Mouse (Mus musculus): ENCODE data around the gene Trpv3.
"Not testable (repeated sequence)": the region's sequence is repeated elsewhere in the genome, so short reads cannot be mapped to it uniquely, and the experiment has no call there.

Gene Trpv3

DNA sequence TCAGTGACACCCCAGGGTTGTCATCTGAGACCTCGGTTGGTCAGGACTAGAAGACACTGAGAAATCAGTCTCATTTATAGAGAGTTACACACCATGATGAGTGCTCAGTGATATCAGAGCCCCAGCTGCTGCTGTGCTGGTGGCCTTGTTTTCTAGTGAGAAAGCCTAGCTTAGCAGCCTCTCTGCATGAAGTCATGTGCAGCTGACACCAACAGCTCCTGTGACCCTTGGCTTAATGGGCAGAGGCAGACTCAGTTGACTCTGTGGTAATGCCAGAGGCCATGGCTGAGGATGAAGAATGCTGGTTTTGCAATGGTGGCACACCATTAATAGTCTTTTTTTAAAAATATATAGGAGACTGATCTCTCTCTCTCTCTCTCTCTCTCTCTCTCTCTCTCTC, 22.4 kb downstream of the Trpv3 start:
- DNase-seq (ENCODE audit: low spot score in 2 of 2), result no peak

DNA sequence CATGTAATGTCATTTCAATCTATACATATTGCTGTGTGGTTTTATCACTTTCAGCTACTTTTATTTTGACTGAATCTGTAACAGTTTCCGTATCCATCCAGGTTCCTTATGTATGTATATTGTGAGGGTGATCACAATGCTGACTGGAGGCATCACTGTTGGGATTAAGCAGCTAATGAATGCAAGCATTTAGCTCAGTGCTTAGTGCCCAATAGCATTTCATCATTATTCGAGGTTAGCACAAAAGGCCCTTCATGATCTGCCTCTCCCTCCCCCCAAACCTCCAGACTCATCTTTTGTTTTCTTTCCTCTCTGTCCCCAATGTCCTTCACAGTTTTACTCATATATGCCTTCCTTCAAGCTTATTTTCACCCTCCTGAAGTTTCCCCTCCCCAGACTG, 35.9 kb downstream of the Trpv3 start:
- DNase-seq (ENCODE audit: low spot score in 2 of 2), result no peak

DNA sequence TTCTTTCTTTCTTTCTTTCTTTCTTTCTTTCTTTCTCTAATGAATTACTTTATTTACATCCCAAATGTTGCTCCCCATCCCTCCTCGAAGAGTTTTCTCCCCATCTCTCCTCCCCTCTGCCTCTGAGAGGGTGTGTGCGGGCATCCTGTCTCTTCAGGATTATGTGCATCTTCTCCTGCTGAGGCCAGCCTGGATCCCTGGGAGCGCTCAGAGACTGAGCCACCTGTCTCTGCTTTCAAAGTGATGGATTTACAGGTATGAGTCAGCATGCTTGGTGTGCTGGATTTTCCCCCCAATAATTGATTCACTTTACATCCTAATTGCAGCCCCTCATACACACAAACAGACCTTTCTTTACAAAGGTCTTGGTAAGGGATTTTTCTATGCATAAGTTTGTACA, 48.8 kb downstream of the Trpv3 start:
- no peak for DNase-seq (ENCODE audit: low spot score in 2 of 2)

DNA sequence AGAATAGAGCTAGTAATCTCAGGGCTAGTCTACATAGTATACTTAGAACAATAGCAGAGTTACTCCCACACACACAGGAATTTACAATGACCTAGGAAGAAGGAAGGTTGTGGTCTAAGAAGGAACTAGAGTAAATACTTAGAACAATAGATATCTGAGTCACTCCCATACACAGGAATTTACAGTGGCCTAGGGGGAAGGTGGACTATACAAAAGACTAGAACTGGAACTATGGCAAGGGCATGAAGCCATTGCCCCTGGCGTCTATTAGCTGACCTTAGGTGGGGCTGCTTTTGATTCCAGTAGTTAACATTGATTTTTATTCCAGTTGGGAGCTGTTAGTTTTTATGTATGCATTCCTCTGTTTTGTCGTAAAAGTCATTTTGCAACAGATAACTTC, 51.4 kb downstream of the Trpv3 start:
- peak; percentile 14 to 48 for DNase-seq (ENCODE audit: low spot score in 2 of 2)

DNA sequence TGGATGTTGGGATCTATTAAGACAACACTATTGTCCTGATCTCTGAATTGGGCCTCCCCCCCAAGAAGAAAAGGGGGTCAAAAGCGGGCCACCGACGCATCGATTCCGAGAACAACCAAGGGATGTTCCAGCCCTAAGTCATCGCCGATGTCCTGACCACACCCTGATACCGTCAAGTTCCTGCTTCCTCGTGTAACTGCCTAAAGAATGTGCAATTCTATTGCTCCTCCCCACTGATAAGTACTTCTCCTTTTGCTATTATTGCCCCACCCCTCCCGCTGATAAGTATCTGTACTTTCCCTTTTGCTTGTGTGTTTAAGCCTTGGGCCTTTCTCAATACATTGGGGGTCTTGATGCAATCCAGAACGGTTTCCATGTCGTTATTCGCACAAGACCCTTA, 53.9 kb downstream of the Trpv3 start:
- not testable (repeated sequence) for DNase-seq (ENCODE audit: low spot score in 2 of 2)

DNA sequence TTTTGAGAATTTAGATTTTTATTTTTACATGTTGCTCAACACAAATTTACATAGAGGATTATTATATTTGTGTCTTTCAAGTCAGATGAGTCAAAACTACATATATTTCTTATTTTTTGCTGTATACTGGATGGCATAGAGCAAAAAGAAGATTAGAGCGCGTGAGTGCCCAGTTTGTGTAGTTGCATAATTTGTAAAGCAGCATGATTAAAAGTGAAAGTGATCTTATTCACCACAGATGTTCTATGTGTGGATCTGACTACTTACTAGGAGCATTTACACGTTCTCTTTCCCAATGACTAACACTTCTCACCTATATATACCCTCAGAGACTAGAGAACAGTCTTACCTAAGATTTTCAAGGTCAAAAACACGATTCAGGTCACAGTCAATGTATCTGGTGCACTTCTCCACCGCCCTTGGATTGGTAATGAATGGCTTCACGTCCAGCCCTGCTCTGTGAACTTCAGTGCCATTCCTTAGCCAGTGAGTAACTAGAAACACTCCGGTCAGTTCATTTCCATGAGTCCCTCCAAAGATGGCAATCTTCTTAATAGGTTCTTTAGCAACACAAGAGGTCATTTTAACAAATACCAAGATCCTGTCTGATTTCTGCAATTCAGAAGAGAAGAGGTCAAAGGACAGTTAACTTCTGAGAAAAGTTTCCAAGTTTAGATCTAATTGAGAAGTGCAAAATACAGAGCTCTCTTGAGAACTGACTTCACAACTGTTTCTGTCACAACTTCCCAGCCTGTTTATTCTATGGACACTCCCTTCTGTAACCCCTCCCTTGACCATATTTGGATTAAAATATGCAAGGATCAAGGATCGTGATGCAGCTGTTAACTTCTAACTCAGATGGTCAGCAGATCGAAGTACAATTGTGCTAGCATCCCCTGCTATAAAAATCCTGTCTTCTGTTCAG, 57.0 kb downstream of the Trpv3 start:
- DNase-seq (ENCODE audit: low spot score in 2 of 2), result peak; percentile 13 to 17

DNA sequence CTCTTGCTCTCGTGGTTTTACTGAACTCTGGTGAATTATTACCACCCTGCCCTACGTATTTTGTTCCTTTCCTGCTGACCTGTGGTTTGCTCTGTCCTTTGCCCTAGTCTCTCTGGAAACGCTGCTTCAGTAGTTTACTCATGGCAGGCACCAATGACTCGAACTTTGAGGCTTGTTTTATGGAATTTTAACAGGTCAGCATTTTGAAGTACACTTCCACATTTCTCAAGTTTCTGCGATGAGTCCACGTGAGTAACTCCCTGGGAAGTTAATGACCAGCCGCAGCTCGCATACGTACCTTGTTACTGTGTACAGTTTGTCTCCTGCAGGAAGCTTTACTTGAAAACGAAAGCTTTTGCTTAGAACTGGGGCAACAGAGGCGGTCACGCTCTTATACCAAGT, 59.3 kb downstream of the Trpv3 start:
- DNase-seq (ENCODE audit: low spot score in 2 of 2), result peak; percentile 23 to 40

DNA sequence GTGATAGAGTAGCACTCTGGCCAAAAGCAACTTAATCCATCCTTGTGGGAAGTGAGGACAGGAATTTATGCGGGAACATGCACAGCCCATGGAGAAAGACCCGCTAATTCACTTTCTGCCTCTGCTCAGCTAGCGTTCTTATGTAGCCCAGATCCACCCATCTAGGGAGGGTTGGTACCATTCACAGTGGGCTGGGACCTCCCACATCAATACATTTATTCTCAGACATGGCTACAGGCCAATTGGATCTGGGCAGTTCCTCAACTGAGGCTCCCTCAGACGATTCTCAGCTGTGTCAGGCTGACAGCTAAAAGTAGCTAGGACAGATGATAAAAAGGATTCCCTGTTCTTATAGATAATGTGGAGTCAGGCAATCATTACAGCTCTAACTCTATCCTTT, 60.2 kb downstream of the Trpv3 start:
- DNase-seq (ENCODE audit: low spot score in 2 of 2), result no peak

DNA sequence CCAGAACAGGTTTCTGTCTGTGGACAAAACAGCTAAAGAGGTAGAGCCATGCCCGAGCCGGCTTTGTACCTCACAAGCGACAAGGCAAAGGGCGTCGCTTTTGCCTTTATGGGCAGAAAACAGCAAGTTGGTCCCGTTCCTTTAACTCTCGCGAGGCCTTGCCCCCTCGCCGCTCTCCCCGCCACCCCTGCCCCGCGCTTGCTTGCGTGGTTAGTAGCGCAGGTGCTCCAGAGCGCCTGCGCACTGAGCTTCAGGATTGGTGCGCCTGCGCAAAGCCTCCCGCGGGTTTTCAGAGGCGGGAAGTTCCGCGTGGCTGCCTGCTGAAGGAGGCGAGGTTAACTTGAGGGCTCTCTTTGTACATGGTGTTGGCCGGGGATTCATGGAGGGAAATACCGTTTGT, 62.3 kb downstream of the Trpv3 start, which contains the start of the genes Aspa, Gm49340 and Spata22:
Aspa (minus strand) TSS at position 155 of the 400 bp plus-strand sequence.
Gm49340 (plus strand) TSS at position 300 of the 400 bp plus-strand sequence.
Spata22 (plus strand) TSS at position 300 of the 400 bp plus-strand sequence.
- DNase-seq (ENCODE audit: low spot score in 2 of 2), result no peak

DNA sequence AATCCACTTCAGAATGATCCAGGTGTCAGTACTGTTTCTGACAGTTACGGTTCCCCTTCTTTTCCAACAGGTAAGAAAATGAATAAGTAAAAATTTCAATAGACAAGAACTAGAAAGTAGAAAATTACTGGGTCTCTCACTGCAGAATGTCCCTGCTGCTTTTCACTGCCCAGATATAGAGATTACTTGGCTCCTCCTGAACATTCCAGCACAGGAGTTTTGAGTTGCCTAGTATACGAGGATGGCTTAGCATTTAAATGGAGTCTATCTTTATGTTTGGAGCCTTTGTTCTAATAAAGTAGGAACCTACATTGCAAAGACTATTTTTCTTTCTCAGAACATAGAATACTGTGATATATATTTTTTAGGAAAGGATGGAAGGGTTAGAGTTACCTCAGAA, 66.2 kb downstream of the Trpv3 start:
- DNase-seq (ENCODE audit: low spot score in 2 of 2), result no peak

DNA sequence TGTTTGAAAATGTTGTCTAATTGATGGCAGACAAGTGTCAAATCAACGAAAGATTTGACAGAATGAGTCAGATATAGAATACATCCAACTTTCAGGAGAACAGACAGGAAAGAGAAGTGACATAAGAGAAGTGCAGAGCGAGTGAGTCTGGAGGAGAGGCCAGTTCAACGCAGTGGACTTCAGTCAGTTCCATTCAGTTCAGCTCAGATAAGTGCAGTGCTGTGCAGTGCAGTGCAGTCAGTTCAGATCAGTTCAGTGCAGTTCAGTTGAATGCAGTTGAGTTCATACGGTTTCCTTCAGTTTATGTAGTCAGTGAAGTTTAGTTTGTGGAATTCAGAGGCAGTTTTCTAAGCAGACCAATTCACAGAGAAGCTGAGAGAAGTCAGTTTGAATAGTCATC, 69.7 kb downstream of the Trpv3 start:
- no peak for DNase-seq (ENCODE audit: low spot score in 2 of 2)
